Mouse (Mus musculus): ENCODE data around the gene Ipmk. TPM values are rescaled to one million over a fixed set of nuclear protein-coding genes. Genes with fewer than 3 reads are reported as not detected.

The Ipmk gene
- polyA plus RNA-seq, 1 experiment from 2014 or later: 8.7 TPM

GRCm38 (mm10) chr10:71384159-71385044 is 36.8 kb downstream of the Ipmk start:
- no peak for ATAC-seq (ENCODE audit: insufficient number of reproducible peaks, insufficient read depth, low FRiP score, low read depth)
- H3K27ac ChIP-seq (replicated peaks in 1 of 2; ENCODE audit: control insufficient read depth in 1 of 2, insufficient read depth in 1 of 2, low read depth in 2 of 2, low read length in 2 of 2): no peak overlapping the region
- no peak overlapping the region for H3K4me2 ChIP-seq (ENCODE audit: low read length)
- no peaks in the 10 kb centered on the region for H3K4me1 ChIP-seq (ENCODE audit: control insufficient read depth in 2 of 2, insufficient read depth in 2 of 2, low read length in 2 of 2)
- no peak overlapping the region for H3K4me3 ChIP-seq (ENCODE audit: control insufficient read depth in 1 of 2, insufficient read depth in 1 of 2, low read depth in 1 of 2, low read length in 2 of 2)
- no peak overlapping the region for H3K9ac ChIP-seq (ENCODE audit: low read length)
- H3K9me3 ChIP-seq (ENCODE audit: control insufficient read depth, low read length): no peaks in the 10 kb centered on the region
- no peaks in the 10 kb centered on the region for H3K27me3 ChIP-seq (ENCODE audit: control insufficient read depth, insufficient read depth, low read length)
- 84% methylated on average over 19 of the region's 19 CpGs for WGBS
- peaks cover 17% of the 10 kb centered on the region for H3K36me3 ChIP-seq (ENCODE audit: control insufficient read depth, insufficient read depth, low read length)

DNA sequence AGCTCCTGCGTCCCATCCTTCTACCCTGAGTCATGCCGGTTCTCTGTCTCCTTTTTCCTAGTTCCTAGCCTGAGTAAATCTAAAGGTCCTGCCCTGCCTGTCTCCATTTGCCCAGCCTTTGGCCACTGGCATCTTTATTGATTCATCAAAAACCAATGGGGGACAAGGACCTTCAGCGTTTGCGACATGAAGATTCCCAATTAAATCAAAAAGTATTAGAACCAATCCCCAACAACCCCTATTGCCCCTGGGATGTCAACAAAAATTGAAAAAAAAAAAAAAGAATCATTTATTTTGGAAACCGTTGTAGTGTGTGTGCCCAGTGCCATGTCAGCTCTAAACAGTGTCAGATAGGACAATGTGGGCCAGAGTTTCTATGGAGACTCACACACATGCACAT is 41.7 kb downstream of the Ipmk start:
- no peak for ATAC-seq (ENCODE audit: insufficient number of reproducible peaks, insufficient read depth, low FRiP score, low read depth)
- WGBS: 81% methylated on average over 5 of the region's 5 CpGs
- H3K9me3 ChIP-seq (ENCODE audit: control insufficient read depth, low read length): 0 out of 2 replicates have a peak, but pooled peaks cover 9% of the 10 kb centered on the region
- no peaks in the 10 kb centered on the region for H3K36me3 ChIP-seq (ENCODE audit: control insufficient read depth, insufficient read depth, low read length)
- H3K4me3 ChIP-seq (ENCODE audit: control insufficient read depth in 1 of 2, insufficient read depth in 1 of 2, low read depth in 1 of 2, low read length in 2 of 2): no peak overlapping the region
- H3K9ac ChIP-seq (ENCODE audit: low read length): no peak overlapping the region
- no peaks in the 10 kb centered on the region for H3K27me3 ChIP-seq (ENCODE audit: control insufficient read depth, insufficient read depth, low read length)
- no peaks in the 10 kb centered on the region for H3K4me1 ChIP-seq (ENCODE audit: control insufficient read depth in 2 of 2, insufficient read depth in 2 of 2, low read length in 2 of 2)
- no peak overlapping the region for H3K27ac ChIP-seq (replicated peaks in 1 of 2; ENCODE audit: control insufficient read depth in 1 of 2, insufficient read depth in 1 of 2, low read depth in 2 of 2, low read length in 2 of 2)
- no peak overlapping the region for H3K4me2 ChIP-seq (ENCODE audit: low read length)

DNA sequence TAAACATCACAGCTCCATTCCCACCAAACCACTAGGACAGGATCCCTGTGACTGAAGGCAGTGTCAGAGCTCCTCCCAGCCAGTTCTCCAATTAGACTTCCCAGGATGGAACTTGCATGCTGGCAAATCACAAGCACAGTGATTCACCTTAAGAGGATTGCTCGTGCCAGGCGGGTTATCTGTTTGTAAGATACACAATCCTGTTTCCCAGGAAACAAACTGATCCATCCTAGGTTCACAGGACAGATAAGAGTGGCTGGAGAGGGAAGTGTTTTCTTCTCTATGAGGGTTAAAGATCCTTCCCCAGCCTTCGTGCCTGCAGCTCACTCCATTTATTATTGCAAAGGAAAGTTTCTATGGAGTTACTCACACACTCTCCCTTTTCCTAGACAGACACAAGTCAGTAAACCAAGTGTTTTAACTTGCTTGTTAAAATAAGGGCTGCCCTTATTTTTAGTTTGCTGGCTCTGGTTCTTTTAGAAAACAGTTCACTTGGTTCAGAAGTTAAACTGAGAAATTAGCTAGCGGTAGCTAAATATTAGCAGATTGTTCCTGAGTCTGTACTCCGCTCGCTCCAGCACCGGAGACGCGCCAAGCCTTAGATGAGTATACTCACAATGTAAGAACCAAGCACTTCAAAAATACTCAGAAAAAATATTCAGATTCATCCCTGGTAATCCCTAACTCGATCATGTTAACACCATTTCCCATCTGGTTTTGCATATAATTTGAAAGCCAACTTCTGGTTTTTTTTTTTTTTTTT is 51.0 kb downstream of the Ipmk start:
- ATAC-seq (ENCODE audit: insufficient number of reproducible peaks, insufficient read depth, low FRiP score, low read depth): no peak
- Histone ChIP-seq H3K27ac (replicated peaks in 1 of 2; ENCODE audit: control insufficient read depth in 1 of 2, insufficient read depth in 1 of 2, low read depth in 2 of 2, low read length in 2 of 2) (no peak overlapping the region), H3K9ac (ENCODE audit: low read length) (no peak overlapping the region), H3K4me1 (ENCODE audit: control insufficient read depth in 2 of 2, insufficient read depth in 2 of 2, low read length in 2 of 2) (no peaks in the 10 kb centered on the region), H3K36me3 (ENCODE audit: control insufficient read depth, insufficient read depth, low read length) (no peaks in the 10 kb centered on the region), H3K4me2 (ENCODE audit: low read length) (no peak overlapping the region), H3K9me3 (ENCODE audit: control insufficient read depth, low read length) (no peaks in the 10 kb centered on the region), H3K4me3 (ENCODE audit: control insufficient read depth in 1 of 2, insufficient read depth in 1 of 2, low read depth in 1 of 2, low read length in 2 of 2) (no peak overlapping the region), H3K27me3 (ENCODE audit: control insufficient read depth, insufficient read depth, low read length) (no peaks in the 10 kb centered on the region)
- WGBS: 64% methylated on average over 10 of the region's 10 CpGs

DNA sequence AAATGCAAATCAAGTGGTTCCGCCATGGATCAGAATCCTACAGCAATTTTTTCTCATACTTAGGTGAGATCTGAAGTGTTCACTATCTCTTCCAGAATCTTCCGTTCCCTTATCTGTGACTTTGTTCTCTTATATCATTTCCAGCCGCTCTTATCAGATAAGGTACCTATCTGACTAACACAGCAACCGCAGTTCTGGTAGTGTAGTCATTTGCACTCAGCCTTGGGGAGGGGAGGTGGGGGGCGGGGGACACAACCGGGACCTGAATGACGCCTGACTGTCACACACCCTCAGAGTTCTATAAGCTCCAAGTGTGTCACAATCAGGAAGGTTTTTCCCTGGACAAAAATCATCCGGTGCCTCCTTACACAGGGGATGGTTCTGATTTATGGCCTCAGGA is 51.8 kb downstream of the Ipmk start:
- WGBS: 23% methylated on average over 8 of the region's 8 CpGs
- no peaks in the 10 kb centered on the region for H3K27me3 ChIP-seq (ENCODE audit: control insufficient read depth, insufficient read depth, low read length)
- ATAC-seq (ENCODE audit: insufficient number of reproducible peaks, insufficient read depth, low FRiP score, low read depth): no peak

DNA sequence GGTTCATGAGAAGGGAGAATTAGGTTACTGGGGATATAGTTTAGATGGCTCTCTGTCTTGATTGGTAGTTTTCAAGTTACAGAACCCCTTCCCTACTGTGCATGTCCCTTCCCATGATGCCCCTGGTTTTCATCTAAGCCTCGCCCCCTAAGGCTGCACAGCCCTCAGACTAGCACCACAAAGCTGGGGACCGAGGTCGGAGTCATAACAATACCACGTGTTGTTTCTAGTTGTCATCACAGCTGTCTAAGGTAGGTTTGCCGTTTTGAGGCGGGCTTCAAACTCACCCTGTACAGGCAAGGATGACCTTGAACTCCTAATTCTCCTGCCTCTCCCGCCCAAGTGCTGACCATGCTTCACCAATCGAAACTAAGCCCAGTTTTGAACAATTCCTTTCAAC is 52.4 kb downstream of the Ipmk start:
- ATAC-seq (ENCODE audit: insufficient number of reproducible peaks, insufficient read depth, low FRiP score, low read depth): no peak
- H3K27ac ChIP-seq (replicated peaks in 1 of 2; ENCODE audit: control insufficient read depth in 1 of 2, insufficient read depth in 1 of 2, low read depth in 2 of 2, low read length in 2 of 2): no peak overlapping the region
- H3K4me1 ChIP-seq (ENCODE audit: control insufficient read depth in 2 of 2, insufficient read depth in 2 of 2, low read length in 2 of 2): no peaks in the 10 kb centered on the region
- H3K9me3 ChIP-seq (ENCODE audit: control insufficient read depth, low read length): no peaks in the 10 kb centered on the region
- 70% methylated on average over 8 of the region's 8 CpGs for whole genome bisulfite sequencing
- H3K27me3 ChIP-seq (ENCODE audit: control insufficient read depth, insufficient read depth, low read length): no peaks in the 10 kb centered on the region
- no peak overlapping the region for H3K9ac ChIP-seq (ENCODE audit: low read length)
- H3K36me3 ChIP-seq (ENCODE audit: control insufficient read depth, insufficient read depth, low read length): no peaks in the 10 kb centered on the region
- H3K4me2 ChIP-seq (ENCODE audit: low read length): no peak overlapping the region
- no peak overlapping the region for H3K4me3 ChIP-seq (ENCODE audit: control insufficient read depth in 1 of 2, insufficient read depth in 1 of 2, low read depth in 1 of 2, low read length in 2 of 2)

More for the DNA sequence above, 51.8 kb downstream of the Ipmk start:
- Histone ChIP-seq H3K9me3 (ENCODE audit: control insufficient read depth, low read length) (no peaks in the 10 kb centered on the region), H3K9ac (ENCODE audit: low read length) (no peak overlapping the region), H3K36me3 (ENCODE audit: control insufficient read depth, insufficient read depth, low read length) (no peaks in the 10 kb centered on the region), H3K4me3 (ENCODE audit: control insufficient read depth in 1 of 2, insufficient read depth in 1 of 2, low read depth in 1 of 2, low read length in 2 of 2) (no peak overlapping the region), H3K4me1 (ENCODE audit: control insufficient read depth in 2 of 2, insufficient read depth in 2 of 2, low read length in 2 of 2) (no peaks in the 10 kb centered on the region), H3K27ac (replicated peaks in 1 of 2; ENCODE audit: control insufficient read depth in 1 of 2, insufficient read depth in 1 of 2, low read depth in 2 of 2, low read length in 2 of 2) (no peak overlapping the region), H3K4me2 (ENCODE audit: low read length) (no peak overlapping the region)

- ATAC-seq (ENCODE audit: insufficient number of reproducible peaks, insufficient read depth, low FRiP score, low read depth): no peak
- Histone ChIP-seq H3K4me2 (ENCODE audit: low read length) (no peak overlapping the region), H3K27me3 (ENCODE audit: control insufficient read depth, insufficient read depth, low read length) (no peaks in the 10 kb centered on the region), H3K9ac (ENCODE audit: low read length) (no peak overlapping the region), H3K27ac (replicated peaks in 1 of 2; ENCODE audit: control insufficient read depth in 1 of 2, insufficient read depth in 1 of 2, low read depth in 2 of 2, low read length in 2 of 2) (no peak overlapping the region), H3K36me3 (ENCODE audit: control insufficient read depth, insufficient read depth, low read length) (no peaks in the 10 kb centered on the region), H3K4me3 (ENCODE audit: control insufficient read depth in 1 of 2, insufficient read depth in 1 of 2, low read depth in 1 of 2, low read length in 2 of 2) (no peak overlapping the region), H3K9me3 (ENCODE audit: control insufficient read depth, low read length) (no peaks in the 10 kb centered on the region), H3K4me1 (ENCODE audit: control insufficient read depth in 2 of 2, insufficient read depth in 2 of 2, low read length in 2 of 2) (no peaks in the 10 kb centered on the region)
- 65% methylated on average over 13 of the region's 13 CpGs for WGBS
Observed at GRCm38 (mm10) chr10:71400818-71401646, 53.5 kb downstream of the Ipmk start.

DNA sequence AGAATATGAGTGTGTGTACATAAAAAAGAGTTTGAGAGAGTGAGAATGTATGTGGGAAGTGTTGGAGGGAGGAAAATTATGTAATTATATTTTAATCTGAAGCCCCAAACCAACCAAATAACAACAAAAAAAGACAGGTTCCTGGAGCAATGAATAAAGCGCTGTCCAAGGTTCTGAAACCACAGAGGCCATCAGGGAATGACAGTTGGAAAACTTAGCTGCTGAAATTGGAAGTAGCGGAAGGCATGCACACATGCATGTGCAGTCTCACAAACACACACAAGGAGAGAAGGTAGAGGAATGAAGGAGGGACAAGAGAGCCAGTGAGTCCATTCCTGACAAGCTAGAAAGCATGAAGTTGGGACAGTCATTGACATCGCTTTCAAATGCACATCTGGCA is 56.1 kb downstream of the Ipmk start:
- Histone ChIP-seq H3K27me3 (ENCODE audit: control insufficient read depth, insufficient read depth, low read length) (no peaks in the 10 kb centered on the region), H3K4me3 (ENCODE audit: control insufficient read depth in 1 of 2, insufficient read depth in 1 of 2, low read depth in 1 of 2, low read length in 2 of 2) (no peak overlapping the region), H3K9ac (ENCODE audit: low read length) (no peak overlapping the region), H3K4me2 (ENCODE audit: low read length) (no peak overlapping the region), H3K9me3 (ENCODE audit: control insufficient read depth, low read length) (no peaks in the 10 kb centered on the region), H3K27ac (replicated peaks in 1 of 2; ENCODE audit: control insufficient read depth in 1 of 2, insufficient read depth in 1 of 2, low read depth in 2 of 2, low read length in 2 of 2) (no peak overlapping the region), H3K4me1 (ENCODE audit: control insufficient read depth in 2 of 2, insufficient read depth in 2 of 2, low read length in 2 of 2) (no peaks in the 10 kb centered on the region), H3K36me3 (ENCODE audit: control insufficient read depth, insufficient read depth, low read length) (no peaks in the 10 kb centered on the region)
- 54% methylated on average over 3 of the region's 3 CpGs for WGBS
- ATAC-seq (ENCODE audit: insufficient number of reproducible peaks, insufficient read depth, low FRiP score, low read depth): no peak

All from heart, embryonic 14.5 days (tissue).